Mouse (Mus musculus): Measurements from ENCODE around the gene Chmp4b.

The Chmp4b gene

GRCm38 (mm10) chr2:154682712-154683111, 31.2 kb downstream of the Chmp4b start:
- DNase-seq (ENCODE audit: low read depth, low spot score) = no peak

- DNase-seq (ENCODE audit: low read depth, low spot score) = no peak
Observed at GRCm38 (mm10) chr2:154684901-154685470, 33.5 kb downstream of the Chmp4b start.

GRCm38 (mm10) chr2:154685772-154686171, 34.3 kb downstream of the Chmp4b start:
- DNase-seq (ENCODE audit: low read depth, low spot score) = no peak

DNA sequence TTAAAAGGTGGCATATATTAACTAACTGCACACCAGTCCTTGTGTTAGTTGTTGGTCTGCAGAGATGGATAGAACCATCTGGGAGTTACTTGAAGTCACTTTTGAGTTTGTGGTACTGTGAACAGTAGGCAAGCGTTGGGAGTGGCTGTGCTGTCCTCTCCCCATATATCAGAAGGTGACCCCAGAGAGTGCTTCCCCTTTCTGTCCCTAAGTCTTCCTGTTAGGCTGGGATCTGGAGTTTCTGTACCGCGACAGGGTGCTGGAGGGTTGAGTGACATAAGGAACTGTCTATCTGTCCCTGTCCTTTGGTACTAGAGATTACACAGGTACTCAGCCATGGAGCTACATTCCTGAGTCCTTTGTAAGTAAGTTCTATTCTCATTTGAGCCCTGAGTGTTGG, 35.3 kb downstream of the Chmp4b start:
- DNase-seq (ENCODE audit: low read depth, low spot score) = no peak

GRCm38 (mm10) chr2:154689391-154689790, 37.9 kb downstream of the Chmp4b start:
- DNase-seq (ENCODE audit: low read depth, low spot score) = no peak

GRCm38 (mm10) chr2:154690959-154691358, 39.5 kb downstream of the Chmp4b start:
- no peak for DNase-seq (ENCODE audit: low read depth, low spot score)

DNA sequence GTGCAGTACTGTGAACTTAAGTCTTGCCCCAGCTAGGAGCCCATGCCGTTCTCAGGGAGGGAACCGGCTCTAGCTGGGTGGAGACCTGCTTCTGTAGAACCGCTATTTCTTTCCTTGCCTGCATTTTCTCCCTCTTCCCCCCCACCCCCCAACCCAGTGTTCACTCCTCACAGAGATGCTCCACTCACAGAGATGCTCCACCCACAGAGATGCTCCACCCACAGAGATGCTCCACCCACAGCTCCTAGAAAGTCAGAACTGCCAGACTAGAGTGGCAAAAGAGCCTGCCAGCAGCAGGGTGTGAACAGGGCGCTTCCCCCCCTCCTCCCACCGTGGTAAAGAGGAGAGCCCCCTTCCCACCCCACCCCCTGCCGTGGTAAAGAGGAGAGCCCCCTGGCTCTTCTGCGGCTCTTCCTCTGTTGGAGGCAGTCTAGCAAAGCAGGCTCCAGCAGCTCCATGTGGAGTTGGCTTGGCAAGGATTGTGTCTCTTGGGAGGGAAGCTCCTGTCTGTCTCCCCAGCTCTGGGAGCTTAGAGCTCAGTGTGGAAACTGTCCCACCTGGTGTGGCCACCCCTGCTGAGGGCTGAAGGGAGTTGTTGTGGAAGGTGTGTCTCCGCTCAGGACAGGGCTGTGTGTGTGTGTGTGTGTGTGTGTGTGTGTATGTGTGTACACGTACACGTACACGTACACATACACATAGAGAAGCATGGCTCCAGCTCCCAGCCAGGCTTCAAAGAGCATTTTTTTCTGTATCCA, 41.9 kb downstream of the Chmp4b start:
- DNase-seq (ENCODE audit: low read depth, low spot score) = no peak

- no peak for DNase-seq (ENCODE audit: low read depth, low spot score)
Observed at GRCm38 (mm10) chr2:154693941-154694256, 42.4 kb downstream of the Chmp4b start.

DNA sequence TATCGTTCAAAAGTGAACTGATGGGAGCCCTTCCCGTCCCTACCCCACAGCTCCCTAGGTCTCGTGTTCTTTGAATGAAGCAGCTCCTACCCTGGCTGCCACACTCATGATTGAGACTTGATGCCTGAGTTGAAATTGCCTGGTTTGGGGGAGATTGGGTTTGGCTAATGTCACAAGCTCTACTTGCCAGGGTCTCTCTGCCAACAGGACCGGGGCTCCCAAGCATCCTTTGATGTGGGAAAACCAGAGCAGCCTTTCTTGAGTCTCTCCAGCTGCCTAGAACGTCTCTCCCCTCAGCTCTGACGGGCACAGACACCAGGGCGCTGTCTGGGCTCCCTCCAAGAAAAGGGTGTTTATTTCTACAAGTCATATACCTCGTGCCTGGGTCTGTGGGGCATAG, 44.2 kb downstream of the Chmp4b start:
- no peak for DNase-seq (ENCODE audit: low read depth, low spot score)

DNA sequence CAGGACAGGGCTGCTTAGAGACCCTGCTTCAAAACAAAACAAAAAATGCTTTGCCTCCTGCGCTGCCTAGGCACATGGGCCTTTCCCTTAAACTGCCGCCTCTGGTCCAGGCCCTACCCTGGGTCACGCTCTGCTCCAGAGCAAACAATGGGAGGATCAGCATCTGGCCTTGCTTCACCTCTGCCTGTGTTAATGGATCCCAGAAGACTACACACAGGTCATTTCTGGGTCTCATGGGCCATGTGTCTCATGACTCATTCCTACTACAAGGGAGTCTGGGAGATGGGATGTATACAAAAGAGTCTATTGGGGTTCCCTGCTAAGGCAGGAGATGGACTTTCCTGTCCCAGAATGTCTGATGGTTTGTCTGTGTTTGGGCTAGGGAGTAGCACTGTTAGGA, 45.2 kb downstream of the Chmp4b start:
- no peak for DNase-seq (ENCODE audit: low read depth, low spot score)

DNA sequence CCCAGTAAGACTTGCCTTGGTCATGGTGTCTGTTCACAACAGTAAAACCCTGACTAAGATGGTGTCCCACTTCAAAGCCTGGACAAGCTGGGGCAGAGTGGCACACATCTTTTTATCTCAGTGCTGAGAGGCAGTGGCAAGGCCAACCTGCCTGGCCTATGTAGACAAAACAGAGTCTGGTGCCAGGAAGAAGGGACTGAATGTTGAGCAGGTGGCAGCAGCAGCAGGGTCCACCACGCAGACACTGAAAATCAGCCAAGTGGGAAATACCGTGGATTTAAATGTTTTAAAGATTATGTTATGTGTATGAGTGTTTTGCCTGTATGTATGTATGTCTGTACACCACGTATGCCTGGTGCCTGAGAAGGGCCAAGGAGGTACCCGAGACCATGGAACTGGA, 47.9 kb downstream of the Chmp4b start:
- no peak for DNase-seq (ENCODE audit: low read depth, low spot score)

DNA sequence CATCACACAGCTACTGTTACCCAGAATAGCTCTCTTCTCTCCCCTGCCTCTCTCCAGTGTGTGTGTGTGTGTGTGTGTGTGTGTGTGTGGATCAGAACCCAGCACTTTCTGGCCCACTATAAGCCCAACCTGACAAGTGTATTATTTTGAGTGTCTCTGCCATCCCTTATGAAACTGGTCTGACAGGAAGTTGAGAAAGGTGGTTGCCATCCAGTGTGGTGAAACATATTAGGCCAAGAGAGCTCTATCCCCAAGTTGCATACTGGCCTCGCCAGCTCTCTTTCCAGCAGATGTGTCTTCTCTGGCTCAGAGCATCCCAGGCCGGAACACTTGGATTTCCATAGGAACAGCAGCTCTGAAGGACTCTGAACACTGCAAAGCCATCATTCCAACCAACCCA, 48.7 kb downstream of the Chmp4b start:
- no peak for DNase-seq (ENCODE audit: low read depth, low spot score)

- DNase-seq (ENCODE audit: low read depth, low spot score) = no peak
Observed at GRCm38 (mm10) chr2:154702637-154703315, 51.3 kb downstream of the Chmp4b start.

GRCm38 (mm10) chr2:154706526-154707280, 55.2 kb downstream of the Chmp4b start:
- no peak for DNase-seq (ENCODE audit: low read depth, low spot score)

GRCm38 (mm10) chr2:154707284-154707683, 55.8 kb downstream of the Chmp4b start:
- no peak for DNase-seq (ENCODE audit: low read depth, low spot score)

- no peak for DNase-seq (ENCODE audit: low read depth, low spot score)
Observed at GRCm38 (mm10) chr2:154707830-154708385, 56.4 kb downstream of the Chmp4b start.

- DNase-seq (ENCODE audit: low read depth, low spot score) = no peak
Observed at GRCm38 (mm10) chr2:154711701-154712100, 60.2 kb downstream of the Chmp4b start.

GRCm38 (mm10) chr2:154712271-154712677, 60.8 kb downstream of the Chmp4b start:
- no peak for DNase-seq (ENCODE audit: low read depth, low spot score)

DNA sequence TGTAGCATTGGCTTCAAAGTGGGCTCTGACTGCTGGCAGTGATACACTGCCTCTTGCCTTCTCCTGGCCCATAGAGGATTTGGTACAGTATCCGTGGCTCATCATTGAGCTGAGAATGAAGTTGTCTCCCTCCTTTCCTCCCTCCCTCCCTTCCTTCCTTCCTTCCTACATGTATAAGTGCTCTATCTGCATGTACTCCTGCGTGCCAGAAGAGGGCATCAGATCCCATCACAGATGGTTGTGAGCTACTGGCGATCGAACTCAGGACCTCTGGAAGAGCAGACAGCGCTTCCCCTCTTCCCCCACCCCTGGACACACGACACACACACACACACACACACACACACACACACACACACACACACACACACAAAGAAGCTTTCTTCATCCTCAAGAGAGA, 61.6 kb downstream of the Chmp4b start:
- no peak for DNase-seq (ENCODE audit: low read depth, low spot score)

- DNase-seq (ENCODE audit: low read depth, low spot score) = no peak
Observed at GRCm38 (mm10) chr2:154713964-154714363, 62.5 kb downstream of the Chmp4b start.

DNA sequence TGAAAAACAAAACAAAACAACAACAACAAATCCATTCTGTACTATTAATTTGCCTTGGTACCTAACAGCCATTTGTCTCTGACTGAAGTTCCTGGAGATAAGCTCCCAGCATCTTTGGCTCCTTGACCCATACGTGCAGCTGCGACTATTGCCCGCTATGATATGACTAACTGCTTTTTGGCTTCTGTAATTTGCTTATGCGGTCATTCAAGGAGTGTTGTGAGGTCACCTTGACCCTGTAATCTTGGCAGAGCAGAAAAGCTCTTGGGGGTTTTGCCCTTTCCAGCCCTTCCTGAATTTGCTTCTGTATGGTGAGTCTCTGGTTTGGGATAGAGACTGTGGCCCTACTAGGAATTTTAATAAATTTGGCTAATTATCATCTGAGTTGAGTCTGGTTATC, 65.1 kb downstream of the Chmp4b start:
- DNase-seq (ENCODE audit: low read depth, low spot score) = no peak

GRCm38 (mm10) chr2:154717081-154717480, 65.6 kb downstream of the Chmp4b start:
- DNase-seq (ENCODE audit: low read depth, low spot score) = no peak

Measured in brain, embryonic 18.5 days (tissue).